9 mouse cellular contexts compared by ENCODE assay signal in the genomic region with DNA sequence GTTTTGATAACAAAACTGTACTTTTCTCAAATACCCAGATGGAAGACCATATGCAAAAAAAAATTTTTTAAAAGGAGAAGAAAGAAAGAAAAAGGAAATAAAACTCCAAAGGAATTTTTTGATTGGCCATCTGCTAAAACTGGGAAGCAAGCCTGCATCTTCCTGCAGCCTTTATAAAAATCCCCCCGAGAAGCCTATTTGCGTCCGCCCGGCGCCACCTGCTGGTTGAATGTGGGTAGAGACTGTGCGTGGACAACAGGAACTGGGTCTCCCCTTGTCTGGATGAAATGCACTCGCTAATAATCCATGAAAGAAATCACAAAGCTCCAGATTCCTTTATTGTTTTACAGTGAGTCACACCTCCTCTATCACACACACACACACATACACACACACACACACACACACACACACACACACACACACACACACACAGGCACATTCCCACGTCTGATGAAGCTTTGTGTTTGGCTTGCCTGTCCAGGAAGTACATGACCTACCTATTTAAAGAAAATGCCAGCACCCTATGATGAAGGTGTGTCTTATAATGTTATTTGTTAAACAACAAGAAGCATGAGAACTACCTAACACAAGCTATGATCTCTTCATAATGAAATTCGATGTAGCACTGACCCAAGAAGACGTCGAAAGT. TPM values are rescaled to one million over a fixed set of nuclear protein-coding genes. Genes with fewer than 3 reads are reported as not detected.
DNase-seq lines count a peak whose midpoint lies in the region; ATAC-seq and TF ChIP-seq lines count a peak whose summit lies in the region.
"Had no signal": no experiment of that assay in that cellular context is flagged by ENCODE, and none has a peak within 500 bp of the region (broad histone marks: within the 10 kb centered on the region; RNA-seq: fewer than 3 reads in every experiment).

No protein-coding gene starts in this region.

- H3K79me2 ChIP-seq in liver, adult 2 months (ENCODE audit: control insufficient read depth, insufficient read depth, low read length): no peaks in the 10 kb centered on the region

- H3K27ac ChIP-seq in neural tube, embryonic 15.5 days (replicated peaks): no peak overlapping the region
- no peak overlapping the region for H3K27ac ChIP-seq in kidney, embryonic 15.5 days
- H3K27ac ChIP-seq in liver, adult 2 months (replicated peaks; ENCODE audit: insufficient read depth, low read depth, low read length): no peak overlapping the region
- H3K27ac ChIP-seq in olfactory bulb, adult 2 months (ENCODE audit: insufficient read depth, low read depth, low read length): no peak overlapping the region
- no peak overlapping the region for H3K27ac ChIP-seq in thymus, adult 2 months (ENCODE audit: control insufficient read depth, insufficient read depth, low read length)
- H3K27ac ChIP-seq: embryonic facial prominence, embryonic 15.5 days had no signal

- no peaks in the 10 kb centered on the region for H3K27me3 ChIP-seq in neural tube, embryonic 15.5 days (replicated peaks)
- no peaks in the 10 kb centered on the region for H3K27me3 ChIP-seq in kidney, embryonic 15.5 days
- H3K27me3 ChIP-seq in liver, adult 2 months (ENCODE audit: control insufficient read depth, insufficient read depth, low read length): no peaks in the 10 kb centered on the region
- no peaks in the 10 kb centered on the region for H3K27me3 ChIP-seq in thymus, adult 2 months (ENCODE audit: control insufficient read depth, insufficient read depth, low read length)
- H3K27me3 ChIP-seq: embryonic facial prominence, embryonic 15.5 days had no signal

- H3K4me1 ChIP-seq in neural tube, embryonic 15.5 days: no peaks in the 10 kb centered on the region
- no peaks in the 10 kb centered on the region for H3K4me1 ChIP-seq in kidney, embryonic 15.5 days
- H3K4me1 ChIP-seq in liver, adult 2 months (ENCODE audit: control insufficient read depth, insufficient read depth, low read length): no peaks in the 10 kb centered on the region
- 0 out of 2 replicates have a peak, but pooled peaks cover 5% of the 10 kb centered on the region for H3K4me1 ChIP-seq in olfactory bulb, adult 2 months (ENCODE audit: control insufficient read depth, insufficient read depth, low read length)
- no peaks in the 10 kb centered on the region for H3K4me1 ChIP-seq in thymus, adult 2 months (replicated peaks; ENCODE audit: control insufficient read depth, insufficient read depth, low read length)

- peak; percentile 87 for DNase-seq in neural tube, embryonic 10.5 days (ENCODE audit: extremely low spot score, low spot score)
- DNase-seq in cerebellum, postnatal 14 days: peak; percentile 94 to 97
- DNase-seq in gastrocnemius, adult 8-10 months (ENCODE audit: low spot score in 2 of 2): peak; percentile 27 to 57
- DNase-seq in liver, adult 2 months (ENCODE audit: extremely low read depth, low read depth, low spot score): peak; percentile 9
- DNase-seq in thymus, adult 2 months: peak; percentile 73

- TF ChIP-seq CTCF in liver, adult 2 months (IDR thresholded peaks at IDR 0.05; ENCODE audit: low read depth, low read length): peak; percentile 85
- TF ChIP-seq CTCF in olfactory bulb, adult 2 months (IDR thresholded peaks at IDR 0.05; ENCODE audit: insufficient read depth, low read depth, low read length): peak; percentile 83
- TF ChIP-seq CTCF in thymus, adult 2 months (IDR thresholded peaks at IDR 0.05; ENCODE audit: borderline replicate concordance, control insufficient read depth, extremely low read depth, insufficient read depth, low read length, poor library complexity): peak; percentile 84

- H3K36me3 ChIP-seq in neural tube, embryonic 15.5 days: no peaks in the 10 kb centered on the region
- H3K36me3 ChIP-seq in kidney, embryonic 15.5 days: no peaks in the 10 kb centered on the region
- no peaks in the 10 kb centered on the region for H3K36me3 ChIP-seq in liver, adult 2 months (ENCODE audit: control insufficient read depth, insufficient read depth, low read length)
- no peaks in the 10 kb centered on the region for H3K36me3 ChIP-seq in thymus, adult 2 months (ENCODE audit: control insufficient read depth, insufficient read depth, low read length)
- H3K36me3 ChIP-seq: embryonic facial prominence, embryonic 15.5 days had no signal

- H3K9ac ChIP-seq in neural tube, embryonic 15.5 days (replicated peaks): no peak overlapping the region
- no peak overlapping the region for H3K9ac ChIP-seq in kidney, embryonic 15.5 days
- no peak overlapping the region for H3K9ac ChIP-seq in liver, adult 2 months (ENCODE audit: low read depth, low read length)
- H3K9ac ChIP-seq: embryonic facial prominence, embryonic 15.5 days had no signal

- no peak overlapping the region for H3K4me3 ChIP-seq in neural tube, embryonic 15.5 days (replicated peaks)
- H3K4me3 ChIP-seq in kidney, embryonic 15.5 days (replicated peaks): no peak overlapping the region
- H3K4me3 ChIP-seq in liver, adult 2 months (ENCODE audit: insufficient read depth, low read depth, low read length): no peak overlapping the region
- no peak overlapping the region for H3K4me3 ChIP-seq in olfactory bulb, adult 2 months (ENCODE audit: insufficient read depth, low read depth, low read length)
- no peak overlapping the region for H3K4me3 ChIP-seq in thymus, adult 2 months (ENCODE audit: control insufficient read depth, insufficient read depth, low read length)
- H3K4me3 ChIP-seq: embryonic facial prominence, embryonic 15.5 days had no signal

- H3K4me2 ChIP-seq in neural tube, embryonic 15.5 days: no peak overlapping the region
- no peak overlapping the region for H3K4me2 ChIP-seq in kidney, embryonic 15.5 days
- H3K4me2 ChIP-seq: embryonic facial prominence, embryonic 15.5 days had no signal

- 34% methylated on average over 11 of the region's 11 CpGs for WGBS in neural tube, embryonic 15.5 days
- 33% methylated on average over 11 of the region's 11 CpGs for WGBS in kidney, embryonic 15.5 days
- 38% methylated on average over 11 of the region's 11 CpGs for WGBS in liver, adult 2 months
- WGBS in olfactory bulb, adult 2 months: 37% methylated on average over 11 of the region's 11 CpGs
- 32% methylated on average over 11 of the region's 11 CpGs for WGBS in thymus, adult 2 months

- no peaks in the 10 kb centered on the region for H3K9me3 ChIP-seq in neural tube, embryonic 15.5 days (replicated peaks)
- no peaks in the 10 kb centered on the region for H3K9me3 ChIP-seq in kidney, embryonic 15.5 days (replicated peaks)
- H3K9me3 ChIP-seq: embryonic facial prominence, embryonic 15.5 days had no signal

- ATAC-seq in neural tube, embryonic 15.5 days (ENCODE audit: low FRiP score): no peak; the same call in 1 of the 2 replicates
- ATAC-seq in kidney, embryonic 15.5 days (replicated peaks; ENCODE audit: low FRiP score): 0 out of 2 replicates have a peak, but pooled peaks have one; percentile 36

- TF ChIP-seq POLR2A in liver, adult 2 months (IDR thresholded peaks at IDR 0.05; ENCODE audit: extremely low read depth, insufficient read depth, low read length): no peak
- no peak for TF ChIP-seq POLR2A in olfactory bulb, adult 2 months (IDR thresholded peaks at IDR 0.05; ENCODE audit: insufficient read depth, low read depth, low read length)
- no peak for TF ChIP-seq POLR2A in thymus, adult 2 months (IDR thresholded peaks at IDR 0.05; ENCODE audit: control insufficient read depth, extremely low read depth, insufficient read depth, low read length, poor library complexity)

RNA-seq across cellular contexts. Expression of gene Ttll11, which starts 49.1 kb away (rescaled TPM):
- polyA plus RNA-seq in neural tube, embryonic 15.5 days (2015; fragmentation: Nextera tagmentation; extraction: Ambion mirVana): 4.5 and 5.7 TPM in 2 replicates
- total RNA-seq in gastrocnemius, adult 8-10 months (2022): 1 to 10 TPM; 2.0 to 3.2 (median 2.5) TPM
- 0.36 and 0.88 TPM in 2 replicates for polyA plus RNA-seq in kidney, embryonic 15.5 days (2015; fragmentation: Nextera tagmentation; extraction: Ambion mirVana)
- total RNA-seq in liver, adult 2 months (2014; rRNA removed): 0.07 and 0.09 TPM in 2 replicates
- polyA plus RNA-seq in liver, adult 2 months (2012; rRNA removed): 0.15 and 0.55 TPM in 2 replicates
- not detected in 2 replicates for polyA plus RNA-seq in olfactory bulb, adult 2 months (2012; ENCODE audit: insufficient read depth, insufficient read length, low replicate concordance, missing spikeins)
- 0.33 and 0.46 TPM in 2 replicates for polyA plus RNA-seq in thymus, adult 2 months (2012; rRNA removed)

Comparison
In these comparisons a context has a peak if more than half of its experiments do, and no peak if none do; other contexts are left out.
1. DNase-seq: peak in every context shown above with its lines; median percentile 96 in cerebellum, postnatal 14 days; 87 in neural tube, embryonic 10.5 days; 73 in thymus, adult 2 months; 42 in gastrocnemius, adult 8-10 months; 9 in liver, adult 2 months.